Mouse (Mus musculus) heart, embryonic 10.5 days (tissue): ENCODE data around the gene Esp22. TPM values are rescaled to one million over a fixed set of nuclear protein-coding genes. Genes with fewer than 3 reads are reported as not detected.
"Not testable (repeated sequence)": the region's sequence is repeated elsewhere in the genome, so short reads cannot be mapped to it uniquely, and the experiment has no call there.

Experiments
- DNase-seq: peaks from one replicate; pipeline ENCODE4 v3.0.0-alpha.2; 2017; ENCODE audit warnings: low spot score
- H3K27ac ChIP-seq: fragments of 300-500 bp; sonication (generic); 2 replicates; pipeline ENCODE4 v1.5.1; 2016; ENCODE audit warnings: mild to moderate bottlenecking
- H3K27me3 ChIP-seq: fragments of 300-500 bp; sonication (generic); 2 replicates; pipeline ENCODE4 v1.6.1; 2016; ENCODE audit warnings: mild to moderate bottlenecking; ENCODE audit not compliant: poor library complexity, insufficient read depth, severe bottlenecking
- H3K36me3 ChIP-seq: fragments of 300-500 bp; sonication (generic); 2 replicates; pipeline ENCODE4 v1.6.1; 2016; ENCODE audit warnings: mild to moderate bottlenecking, moderate library complexity
- H3K4me1 ChIP-seq: fragments of 300-500 bp; sonication (generic); 2 replicates; pipeline ENCODE4 v1.6.1; 2016; ENCODE audit warnings: mild to moderate bottlenecking
- H3K4me3 ChIP-seq: fragments of 300-500 bp; sonication (generic); 2 replicates; pipeline ENCODE4 v1.5.1; 2016; ENCODE audit warnings: mild to moderate bottlenecking, moderate library complexity
- H3K9me3 ChIP-seq: fragments of 300-500 bp; sonication (generic); 2 replicates; pipeline ENCODE4 v1.6.1; 2016; ENCODE audit warnings: mild to moderate bottlenecking, moderate library complexity
- WGBS: fragments of 180-500 bp; shearing (Covaris S2); methylation state at CpG from one replicate; pipeline ENCODE4 v1.1.7; 2016; 5-methylcytosine and 5-hydroxymethylcytosine counted together
- polyA plus RNA-seq: library from polyadenylated mRNA; unstranded; fragments of >200 nt; fragmentation: Nextera tagmentation; extraction: Ambion mirVana; gene quantifications from 2 replicates; pipeline ENCODE4 v1.2.1, GENCODE M21; 2016

Esp22 gene
- not detected in 2 replicates for polyA plus RNA-seq

DNA sequence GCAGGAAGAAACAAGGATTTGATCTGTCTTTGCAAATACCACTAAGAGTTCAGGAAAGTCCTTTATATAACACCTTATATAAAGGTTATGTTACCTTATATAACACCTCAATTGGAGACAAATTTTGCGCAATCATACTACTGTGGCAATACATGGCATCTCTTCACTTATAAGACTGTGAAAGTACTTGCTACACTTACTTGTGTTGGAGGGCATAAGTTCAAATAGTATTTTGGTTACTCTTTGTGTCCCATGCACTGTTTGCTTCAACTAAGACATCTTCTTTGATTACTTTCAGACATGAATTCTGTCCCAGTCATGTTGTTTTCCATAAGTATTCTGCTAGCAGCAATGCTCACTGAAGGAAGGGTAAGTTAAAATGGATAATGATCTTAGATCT, at the start of gene Esp22:
Gene Esp22, plus strand, starts transcription at position 301 of the 400 bp plus-strand sequence.
- Histone ChIP-seq H3K4me1 (no peaks in the 10 kb centered on the region), H3K36me3 (no peaks in the 10 kb centered on the region), H3K27ac (no peak within 1 kb of the TSS), H3K4me3 (no peak within 1 kb of the TSS), H3K9me3 (peaks cover 4% of the 10 kb centered on the region; the same call in 1 of the 2 replicates), H3K27me3 (no peaks in the 10 kb centered on the region)
- WGBS = 85% methylated on average over 1 of the region's 1 CpGs
- no peak for DNase-seq

DNA sequence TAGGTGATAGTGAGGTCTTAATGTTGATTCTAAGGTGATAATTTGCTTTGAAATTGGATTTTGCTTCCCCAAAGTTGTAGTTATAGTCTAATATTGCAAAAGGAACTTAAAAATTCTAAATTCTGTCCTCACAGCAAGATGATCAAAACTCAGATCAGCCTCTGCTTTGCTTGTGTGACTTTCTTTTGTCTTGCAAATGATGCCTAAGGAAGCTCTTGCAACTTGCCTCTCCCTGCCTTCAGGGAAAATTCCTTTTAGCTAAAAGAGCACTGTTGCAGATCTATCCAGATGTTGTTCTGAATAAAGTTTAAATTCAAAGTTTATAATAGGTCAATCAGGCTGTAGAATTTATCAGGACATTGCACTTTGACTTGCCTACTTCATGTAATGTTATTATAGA, 31.5 kb upstream of the Esp22 start:
- Histone ChIP-seq H3K36me3 (no peaks in the 10 kb centered on the region), H3K9me3 (no peaks in the 10 kb centered on the region), H3K27ac (no peak overlapping the region), H3K4me1 (no peaks in the 10 kb centered on the region), H3K27me3 (no peaks in the 10 kb centered on the region), H3K4me3 (no peak overlapping the region)
- DNase-seq = no peak

DNA sequence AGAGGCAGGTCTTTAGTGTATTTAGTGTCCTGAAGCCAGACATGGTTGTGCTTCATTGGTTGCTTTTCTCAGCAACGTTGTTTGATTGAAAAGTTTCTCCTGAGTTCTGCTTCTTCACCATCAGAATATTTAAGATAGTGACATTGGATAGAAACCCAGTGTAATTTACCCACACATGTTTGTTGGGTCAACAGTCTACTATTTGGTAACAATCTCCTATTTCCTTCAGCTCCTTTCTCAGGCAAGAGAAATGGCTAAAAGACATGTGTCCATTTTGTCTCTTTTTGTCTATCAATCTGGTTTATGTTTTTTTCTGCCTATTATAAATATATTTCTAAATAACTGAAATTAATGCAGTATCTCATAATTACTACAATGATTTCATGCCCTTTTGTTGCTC, 18.2 kb upstream of the Esp22 start, which contains the start of gene Esp23:
Gene Esp23, minus strand, starts transcription at position 101 of the 400 bp plus-strand sequence.
- no peaks in the 10 kb centered on the region for H3K36me3 ChIP-seq
- H3K4me3 ChIP-seq = no peak within 1 kb of the TSS
- peaks cover 14% of the 10 kb centered on the region for H3K9me3 ChIP-seq
- no peaks in the 10 kb centered on the region for H3K4me1 ChIP-seq
- DNase-seq = no peak
- H3K27ac ChIP-seq = no peak within 1 kb of the TSS
- WGBS = 61% methylated on average over 1 of the region's 1 CpGs
- H3K27me3 ChIP-seq = no peaks in the 10 kb centered on the region

DNA sequence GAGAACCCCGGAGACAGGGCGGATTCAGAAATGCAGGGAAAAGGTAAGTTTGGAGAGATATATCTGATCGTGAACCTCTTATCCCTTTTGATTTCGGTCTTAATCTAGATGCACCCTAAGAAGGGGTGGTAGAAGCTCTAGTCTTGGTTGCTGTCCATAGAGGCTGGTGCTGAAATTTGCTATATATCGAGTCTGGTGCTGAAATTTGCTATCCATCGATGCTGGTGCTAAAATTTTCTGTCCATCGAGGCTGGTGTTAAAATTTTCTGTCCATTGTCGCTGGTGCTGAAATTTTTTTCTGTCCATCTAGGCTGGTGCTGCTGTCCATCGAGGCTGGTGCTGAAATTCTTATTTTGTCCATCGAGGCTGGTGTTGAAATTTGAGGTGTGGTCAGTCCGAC, 12.0 kb downstream of the Esp22 start:
- H3K9me3 ChIP-seq = peaks cover 12% of the 10 kb centered on the region; the same call in 1 of the 2 replicates
- not testable (repeated sequence) for H3K4me3 ChIP-seq, H3K4me1 ChIP-seq, DNase-seq, H3K36me3 ChIP-seq, H3K27me3 ChIP-seq, H3K27ac ChIP-seq
- 67% methylated on average over 11 of the region's 11 CpGs for WGBS

DNA sequence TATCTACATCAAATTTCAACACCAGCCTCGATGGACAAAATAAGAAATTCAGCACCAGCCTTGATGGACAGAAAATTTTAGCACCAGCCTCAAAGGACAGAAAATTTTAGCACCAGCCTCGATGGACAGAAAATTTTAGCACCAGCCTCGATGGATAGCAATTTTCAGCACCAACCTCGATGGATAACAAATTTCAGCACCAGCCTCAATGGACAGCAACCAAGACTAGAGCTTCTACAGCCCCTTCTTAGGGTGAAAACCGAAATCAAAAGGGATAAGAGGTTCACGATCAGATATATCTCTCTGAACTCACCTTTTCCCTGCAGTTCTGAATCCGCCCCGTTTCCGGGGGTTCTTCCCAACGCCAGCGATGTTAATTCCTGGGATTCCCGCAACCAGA, 34.0 kb downstream of the Esp22 start:
- 69% methylated on average over 12 of the region's 12 CpGs for WGBS

More for the DNA sequence above, 34.0 kb downstream of the Esp22 start:
- H3K27ac ChIP-seq, H3K27me3 ChIP-seq, H3K9me3 ChIP-seq, H3K4me3 ChIP-seq, DNase-seq, H3K4me1 ChIP-seq, H3K36me3 ChIP-seq: not testable (repeated sequence)

Other genes with a start within 250 kb of the Esp22 start
- not detected in 2 replicates for gene Esp24, start 58.6 kb upstream of the Esp22 start, polyA plus RNA-seq
- not detected in 2 replicates for gene Gm21903, start 52.0 kb upstream of the Esp22 start, polyA plus RNA-seq
- not detected in 2 replicates for gene Esp23, start 18.3 kb upstream of the Esp22 start, polyA plus RNA-seq